Mouse (Mus musculus) hindbrain, postnatal 0 days (tissue): ENCODE data around the gene Strip1. TPM values are rescaled to one million over a fixed set of nuclear protein-coding genes. Genes with fewer than 3 reads are reported as not detected.

Experiments used
- ATAC-seq: fragments of 200-750 bp; cut with Nextera tagmentation; 2 replicates; pipeline ENCODE4 v1.8.0; 2017; ENCODE audit warnings: mild to moderate bottlenecking, moderate TSS enrichment, moderate library complexity
- DNase-seq: peaks from one replicate; pipeline ENCODE4 v3.0.0-alpha.2; 2015; ENCODE audit warnings: low spot score
- H3K27ac ChIP-seq: fragments of 300-500 bp; sonication (generic); 2 replicates; pipeline ENCODE4 v1.5.1; 2014; ENCODE audit warnings: mild to moderate bottlenecking
- H3K27me3 ChIP-seq: fragments of 300-500 bp; sonication (generic); 2 replicates; pipeline ENCODE4 v1.6.1; 2014; ENCODE audit warnings: low read length, mixed read lengths; ENCODE audit not compliant: insufficient read depth
- H3K36me3 ChIP-seq: fragments of 300-500 bp; sonication (generic); 2 replicates; pipeline ENCODE4 v1.6.1; 2014; ENCODE audit warnings: low read length, mixed read lengths; ENCODE audit not compliant: insufficient read depth
- H3K4me1 ChIP-seq: fragments of 300-500 bp; sonication (generic); 2 replicates; pipeline ENCODE4 v1.6.1; 2014; ENCODE audit warnings: antibody characterized with exemption, low read length, mixed read lengths; ENCODE audit not compliant: insufficient read depth
- H3K4me2 ChIP-seq: fragments of 300-500 bp; sonication (generic); 2 replicates; pipeline ENCODE4 v1.6.1; 2014; ENCODE audit warnings: low read depth, mild to moderate bottlenecking, low read length, moderate library complexity, mixed read lengths
- H3K4me3 ChIP-seq: fragments of 300-500 bp; sonication (generic); 2 replicates; pipeline ENCODE4 v1.5.1; 2014; ENCODE audit warnings: low read length
- H3K9ac ChIP-seq: fragments of 300-500 bp; sonication (generic); replicated peaks from 2 replicates; pipeline ENCODE4 v1.6.1; 2014; ENCODE audit warnings: mild to moderate bottlenecking, low read length, moderate library complexity, mixed read lengths
- H3K9me3 ChIP-seq: fragments of 300-500 bp; sonication (generic); 2 replicates; pipeline ENCODE4 v1.6.1; 2016; ENCODE audit warnings: low read length, mixed read lengths
- CTCF ChIP-seq: IDR thresholded peaks from 2 replicates; pipeline ENCODE4 v1.5.1; 2016; ENCODE audit warnings: antibody characterized with exemption, control low read depth, low read depth
- WGBS: fragments of 180-500 bp; shearing (Covaris S2); extraction: QIAGEN DNeasy Blood & Tissue Kit; methylation state at CpG from one replicate; pipeline ENCODE4 v1.1.7; 2014; 5-methylcytosine and 5-hydroxymethylcytosine counted together
- polyA plus RNA-seq: library from polyadenylated mRNA; unstranded; fragments of >200 nt; fragmentation: Nextera tagmentation; extraction: Ambion mirVana; gene quantifications from 2 replicates; pipeline ENCODE4 v1.2.1, GENCODE M21; 2015
- total RNA-seq: library from RNA; depleted of rRNA; stranded (reverse); fragments of >200 nt; gene quantifications from 2 replicates; pipeline ENCODE4 v1.2.3, GENCODE M21; 2014

The Strip1 gene
- total and polyA plus RNA-seq, 2 experiments from 2014 or later, result 98.7 to 135 TPM

DNA sequence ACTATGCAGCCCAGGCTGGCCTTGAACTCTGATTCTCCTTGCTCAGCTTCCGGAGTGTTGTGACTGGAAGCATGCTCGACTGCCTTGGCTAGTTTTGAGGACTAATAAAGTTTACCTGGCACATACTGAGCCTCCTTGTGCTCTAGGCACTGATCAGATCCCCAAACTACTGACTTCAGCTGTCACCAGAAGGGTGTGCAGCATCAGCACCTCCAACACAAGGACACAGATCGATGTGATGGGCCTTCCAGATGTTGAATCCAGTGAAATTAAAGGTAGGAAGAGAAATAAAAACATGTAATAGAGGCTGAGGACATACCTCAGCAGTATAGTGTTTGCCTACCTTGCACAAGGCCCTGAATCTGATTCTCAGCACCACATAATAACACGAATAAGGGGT lies 2.1 kb downstream of the Strip1 start:
- TF ChIP-seq CTCF, result no peak
- DNase-seq, result no peak
- Histone ChIP-seq H3K4me1 (no peaks in the 10 kb centered on the region), H3K27me3 (no peaks in the 10 kb centered on the region), H3K9ac (no peak overlapping the region), H3K9me3 (no peaks in the 10 kb centered on the region), H3K4me2 (no peak overlapping the region), H3K36me3 (peaks cover 36% of the 10 kb centered on the region), H3K27ac (no peak overlapping the region), H3K4me3 (no peak overlapping the region)
- no peak for ATAC-seq
- 91% methylated on average over 4 of the region's 4 CpGs for WGBS

DNA sequence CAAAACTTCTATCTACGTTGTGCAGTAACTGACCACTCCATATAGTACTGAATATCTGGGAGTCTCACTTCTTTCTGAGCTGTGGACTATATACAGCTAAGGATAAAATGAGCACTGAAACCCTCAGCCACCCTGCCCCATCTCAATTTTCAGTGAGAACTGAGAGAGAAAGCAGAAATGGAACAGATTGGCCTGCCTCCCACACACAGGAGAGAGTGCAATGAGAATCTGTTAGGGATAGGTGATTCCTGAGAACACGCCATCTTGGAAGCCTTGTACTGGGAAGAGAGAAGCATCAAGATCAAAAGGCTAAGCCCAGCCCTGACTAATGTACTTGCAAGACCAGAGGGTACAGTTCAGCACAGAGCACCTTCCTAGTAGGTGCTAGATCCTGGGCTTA lies 2.9 kb downstream of the Strip1 start:
- H3K27ac ChIP-seq, result no peak overlapping the region
- H3K27me3 ChIP-seq, result no peaks in the 10 kb centered on the region
- H3K36me3 ChIP-seq, result peaks cover 44% of the 10 kb centered on the region
- ATAC-seq (no peak), DNase-seq (no peak)
- TF ChIP-seq CTCF, result no peak
- H3K9ac ChIP-seq, result no peak overlapping the region
- no peak overlapping the region for H3K4me2 ChIP-seq
- H3K9me3 ChIP-seq, result no peaks in the 10 kb centered on the region
- H3K4me3 ChIP-seq, result no peak overlapping the region
- WGBS, result 93% methylated on average over 2 of the region's 2 CpGs
- no peaks in the 10 kb centered on the region for H3K4me1 ChIP-seq

DNA sequence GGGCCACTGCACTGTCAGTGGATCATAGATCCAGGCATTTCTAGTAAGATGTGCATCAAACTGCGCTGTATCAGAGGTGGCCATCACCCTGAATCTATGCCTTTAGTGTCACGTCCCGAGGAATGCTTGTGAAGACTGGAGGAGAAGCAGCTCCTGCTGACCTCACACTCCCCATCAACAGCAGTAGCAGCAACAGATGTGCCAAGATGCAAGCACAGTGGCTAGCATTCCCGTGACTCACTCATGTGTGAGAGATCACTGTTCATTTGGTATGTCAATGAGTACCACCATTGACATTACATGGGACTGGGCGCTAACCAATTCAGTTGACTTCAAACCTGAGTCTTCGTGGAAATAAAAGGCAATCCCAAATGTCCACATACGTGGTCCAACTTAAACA lies 3.9 kb downstream of the Strip1 start:
- Histone ChIP-seq H3K9me3 (no peaks in the 10 kb centered on the region), H3K27ac (no peak overlapping the region), H3K4me1 (no peaks in the 10 kb centered on the region), H3K4me3 (no peak overlapping the region), H3K36me3 (peaks cover 54% of the 10 kb centered on the region), H3K4me2 (no peak overlapping the region), H3K27me3 (no peaks in the 10 kb centered on the region), H3K9ac (no peak overlapping the region)
- no peak for TF ChIP-seq CTCF
- WGBS, result 85% methylated on average over 7 of the region's 7 CpGs
- ATAC-seq (no peak), DNase-seq (no peak)

DNA sequence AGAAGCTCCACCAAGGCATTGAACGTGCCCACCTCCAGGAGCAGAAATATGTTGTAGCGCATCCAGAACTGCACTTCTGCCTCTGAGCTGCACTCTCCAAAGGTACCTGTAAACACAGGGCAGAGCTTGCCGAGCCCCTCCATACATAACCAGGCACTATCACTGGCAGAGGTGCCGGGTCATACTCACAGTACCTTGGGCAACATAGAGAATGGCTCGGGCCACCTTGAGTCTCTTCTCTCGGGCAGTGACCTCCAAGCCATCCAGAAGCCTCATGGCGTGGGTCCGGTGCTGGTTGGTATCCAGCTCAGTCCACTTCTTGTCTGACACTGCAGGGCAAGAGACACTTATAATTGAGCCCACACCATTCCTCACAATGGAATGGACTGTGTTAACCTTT lies 4.7 kb downstream of the Strip1 start:
- ATAC-seq, result no peak
- Histone ChIP-seq H3K4me3 (no peak overlapping the region), H3K9me3 (no peaks in the 10 kb centered on the region), H3K27me3 (no peaks in the 10 kb centered on the region), H3K36me3 (peaks cover 61% of the 10 kb centered on the region), H3K9ac (no peak overlapping the region), H3K4me1 (no peaks in the 10 kb centered on the region), H3K27ac (no peak overlapping the region), H3K4me2 (no peak overlapping the region)
- no peak for TF ChIP-seq CTCF
- no peak for DNase-seq
- WGBS, result 96% methylated on average over 8 of the region's 8 CpGs

DNA sequence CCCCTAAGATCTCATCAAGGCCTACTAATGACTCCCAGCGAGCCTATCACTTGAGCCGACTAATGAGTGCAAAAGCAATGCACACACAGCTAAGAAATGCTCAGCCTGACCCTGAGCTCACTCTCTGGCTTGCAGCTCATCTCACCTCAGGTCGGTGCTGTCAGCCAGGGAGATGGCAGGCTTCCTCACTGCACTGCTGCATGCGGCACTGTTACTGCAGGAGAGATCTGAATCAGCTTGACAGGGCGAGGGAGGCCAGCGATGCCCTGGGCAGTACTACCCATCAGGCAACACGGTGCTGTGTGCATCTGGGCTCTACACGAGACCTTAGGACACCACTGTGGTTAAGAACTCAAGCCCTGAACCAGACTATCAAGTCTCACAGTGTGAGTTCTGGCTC lies 6.0 kb downstream of the Strip1 start:
- no peak overlapping the region for H3K4me3 ChIP-seq
- H3K9ac ChIP-seq, result no peak overlapping the region
- no peaks in the 10 kb centered on the region for H3K4me1 ChIP-seq
- no peak overlapping the region for H3K4me2 ChIP-seq
- H3K9me3 ChIP-seq, result no peaks in the 10 kb centered on the region
- no peak for DNase-seq
- H3K36me3 ChIP-seq, result peaks cover 73% of the 10 kb centered on the region
- no peak overlapping the region for H3K27ac ChIP-seq
- no peak for TF ChIP-seq CTCF
- ATAC-seq, result no peak
- 91% methylated on average over 8 of the region's 8 CpGs for WGBS
- no peaks in the 10 kb centered on the region for H3K27me3 ChIP-seq

DNA sequence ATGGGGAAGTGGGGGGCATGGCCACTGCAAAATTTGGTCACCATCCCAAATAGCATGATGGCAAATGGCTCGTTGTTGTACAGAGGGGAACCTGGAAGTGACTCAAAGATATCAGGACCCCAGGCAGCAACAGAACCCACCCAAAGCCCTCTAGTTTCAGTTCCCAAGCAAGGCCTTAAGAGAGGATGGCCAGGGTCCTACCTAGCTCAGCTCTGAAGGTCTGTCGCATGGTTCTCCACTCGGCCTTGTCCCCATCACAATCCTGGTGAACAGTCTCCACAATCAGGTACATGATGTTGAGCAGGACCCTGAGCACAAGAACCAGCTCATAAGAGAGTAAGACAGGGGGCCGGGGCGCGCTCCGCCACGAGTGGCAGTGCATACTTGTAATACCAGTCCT lies 7.1 kb downstream of the Strip1 start:
- TF ChIP-seq CTCF, result no peak
- no peak for ATAC-seq
- H3K9me3 ChIP-seq, result no peaks in the 10 kb centered on the region

DNA sequence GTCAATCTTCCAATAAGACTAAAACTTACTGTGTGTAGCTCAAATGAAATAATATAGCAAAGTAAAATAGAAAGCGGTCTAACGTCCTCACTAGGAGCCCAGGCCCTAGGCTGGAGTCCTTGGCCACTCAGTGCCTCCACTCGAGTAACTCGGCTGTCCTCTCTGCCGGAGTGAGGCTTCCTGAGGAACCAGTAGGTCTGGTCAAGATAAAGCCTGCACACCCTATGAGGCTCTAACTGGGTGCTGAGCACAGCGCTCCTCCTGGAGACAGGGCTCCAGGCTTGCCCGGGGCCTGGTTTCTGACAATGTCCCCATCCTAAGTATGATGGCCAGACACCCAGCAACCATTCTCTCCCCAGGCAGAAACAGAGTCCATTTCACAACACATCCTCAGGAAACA lies 9.0 kb downstream of the Strip1 start:
- WGBS, result 95% methylated on average over 7 of the region's 7 CpGs
- DNase-seq, result no peak

More for the DNA sequence above, 7.1 kb downstream of the Strip1 start:
- H3K27ac ChIP-seq, result no peak overlapping the region
- no peaks in the 10 kb centered on the region for H3K27me3 ChIP-seq
- no peak for DNase-seq
- no peaks in the 10 kb centered on the region for H3K4me1 ChIP-seq
- no peak overlapping the region for H3K9ac ChIP-seq
- 96% methylated on average over 8 of the region's 8 CpGs for WGBS
- H3K4me3 ChIP-seq, result no peak overlapping the region
- H3K36me3 ChIP-seq, result peaks cover 81% of the 10 kb centered on the region
- no peak overlapping the region for H3K4me2 ChIP-seq

More for the DNA sequence above, 9.0 kb downstream of the Strip1 start:
- H3K9ac ChIP-seq, result no peak overlapping the region
- no peaks in the 10 kb centered on the region for H3K27me3 ChIP-seq
- H3K36me3 ChIP-seq, result peaks cover 90% of the 10 kb centered on the region
- ATAC-seq, result no peak
- H3K4me2 ChIP-seq, result no peak overlapping the region
- no peaks in the 10 kb centered on the region for H3K4me1 ChIP-seq
- no peak for TF ChIP-seq CTCF
- H3K27ac ChIP-seq, result no peak overlapping the region
- H3K4me3 ChIP-seq, result no peak overlapping the region
- no peaks in the 10 kb centered on the region for H3K9me3 ChIP-seq
